Mouse (Mus musculus): Measurements from ENCODE around the gene Dock10.

Gene Dock10

DNA sequence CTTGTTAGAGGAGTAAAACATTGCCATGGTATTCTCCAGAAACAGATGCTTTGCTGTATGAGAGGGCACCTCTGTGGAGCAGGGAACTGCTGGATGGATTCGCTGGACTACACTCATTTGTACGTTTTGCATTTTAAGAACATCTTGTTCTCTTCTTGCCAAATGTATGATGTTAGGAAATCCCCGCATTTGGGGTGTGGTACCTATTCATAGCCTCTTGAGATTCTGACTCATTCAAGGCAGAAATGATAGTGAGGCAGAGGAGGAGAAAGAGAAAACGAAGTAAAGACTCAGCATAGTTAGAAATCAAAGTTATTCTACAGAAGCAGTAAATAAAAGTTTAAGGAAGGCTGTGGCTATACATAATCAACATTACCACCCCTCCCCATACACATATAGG, 262.0 kb downstream of the Dock10 start:
- in situ Hi-C loops (cut with MboI, MseI): loop anchor here (10.0 kb wide), 1 partner anchor 62 kb away; no protein-coding TSS in a partner anchor

DNA sequence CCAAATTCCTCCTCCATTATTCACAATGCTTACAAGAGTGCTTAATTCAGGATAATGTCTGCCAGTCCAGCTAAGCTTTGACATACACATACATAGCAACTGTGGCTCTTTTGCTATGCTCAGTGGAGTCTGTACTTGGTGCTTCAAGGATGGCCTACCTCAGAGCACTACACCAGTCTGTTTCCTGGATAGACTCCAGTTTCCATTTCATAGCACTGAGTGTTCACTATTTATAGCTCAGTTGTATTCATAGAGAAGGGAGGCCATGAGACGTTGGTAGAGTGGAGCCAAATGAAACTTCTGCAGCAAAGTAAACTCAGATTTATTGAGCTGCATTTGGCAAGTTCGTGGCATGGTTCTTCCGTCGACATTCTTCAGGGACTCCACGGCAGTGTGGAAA, 274.9 kb downstream of the Dock10 start:
- in situ Hi-C loops (cut with MboI, MseI): no loop called here

DNA sequence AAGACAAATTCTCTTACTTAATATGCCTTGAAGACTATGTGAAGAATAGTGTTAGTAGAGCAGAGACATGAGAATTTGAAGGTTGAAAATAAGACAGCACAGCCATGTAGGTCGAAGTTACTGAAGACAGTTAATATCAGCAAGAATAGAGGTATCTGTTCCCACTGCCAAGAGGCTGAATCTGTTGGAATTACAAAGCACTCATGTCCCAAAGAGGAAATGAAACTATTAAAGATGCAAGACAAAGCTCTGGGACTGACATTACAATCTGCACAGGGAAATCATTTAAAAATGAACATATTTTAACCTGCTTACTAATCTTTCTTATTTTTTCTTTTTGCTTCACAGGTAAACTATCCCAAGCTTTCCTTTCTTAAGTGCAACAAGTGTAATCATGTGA, 283.4 kb downstream of the Dock10 start:
- in situ Hi-C loops (cut with MboI, MseI): no loop called here

DNA sequence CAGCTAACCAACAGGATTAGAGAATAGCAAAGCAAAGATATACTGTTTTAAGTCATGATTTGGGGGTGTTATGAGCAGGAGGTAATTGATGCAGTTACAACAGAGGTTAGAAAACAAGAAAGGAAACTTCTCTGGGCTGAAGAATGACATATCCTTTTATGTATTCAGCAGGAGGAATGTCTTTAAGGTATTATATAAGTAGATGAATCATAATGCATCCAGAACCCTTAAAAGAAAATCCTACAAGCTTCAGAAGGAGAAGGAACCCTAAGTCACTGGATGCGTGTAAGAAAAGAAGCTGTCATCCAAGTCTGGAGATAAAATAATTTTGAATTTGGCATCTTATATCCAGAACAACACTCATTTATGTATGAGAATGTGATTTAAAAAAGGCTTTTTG, 285.9 kb downstream of the Dock10 start:
- in situ Hi-C loops (cut with MboI, MseI): no loop called here

DNA sequence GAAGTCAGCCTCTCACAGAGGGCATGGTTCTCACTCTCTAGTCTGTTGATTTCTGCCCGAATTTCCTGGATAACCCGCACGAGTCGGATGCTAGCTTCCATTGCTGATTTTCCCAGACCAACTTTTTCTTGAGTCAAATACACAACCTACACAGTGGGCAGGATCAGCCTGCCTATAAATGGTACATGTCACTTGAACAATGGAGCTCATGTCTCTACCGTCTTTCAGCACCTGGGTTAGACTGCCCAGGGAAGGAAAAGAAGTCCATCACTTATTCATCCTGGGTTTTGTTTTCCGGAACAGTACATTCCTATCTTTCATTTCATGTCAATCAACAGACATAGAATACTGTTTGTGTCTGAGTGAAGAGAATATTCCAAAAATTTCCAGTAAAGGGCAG, 297.0 kb downstream of the Dock10 start, which contains the start of gene Gm45261:
Gene Gm45261, minus strand, starts transcription at position 101 of the 400 bp plus-strand sequence.
- in situ Hi-C loops (cut with MboI, MseI): no loop called here

DNA sequence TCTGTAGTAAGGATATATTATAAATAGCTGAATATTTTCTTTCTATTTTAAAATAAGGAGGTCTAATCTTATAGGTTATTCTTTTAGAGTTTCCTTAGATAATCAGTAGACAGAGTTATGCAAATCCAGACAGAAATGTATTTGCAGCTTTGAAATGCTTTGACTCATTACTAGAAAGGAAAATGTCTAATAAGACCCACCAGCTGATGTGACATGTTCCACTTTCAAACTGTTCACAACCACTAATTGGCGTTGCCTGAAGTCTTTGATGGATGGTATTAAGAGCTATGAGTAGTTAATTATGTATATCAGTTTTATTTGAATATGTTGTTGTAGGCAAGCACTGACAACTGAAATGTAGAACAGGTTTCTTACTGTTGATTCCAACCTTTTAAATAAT, 298.4 kb downstream of the Dock10 start:
- in situ Hi-C loops (cut with MboI, MseI): no loop called here

DNA sequence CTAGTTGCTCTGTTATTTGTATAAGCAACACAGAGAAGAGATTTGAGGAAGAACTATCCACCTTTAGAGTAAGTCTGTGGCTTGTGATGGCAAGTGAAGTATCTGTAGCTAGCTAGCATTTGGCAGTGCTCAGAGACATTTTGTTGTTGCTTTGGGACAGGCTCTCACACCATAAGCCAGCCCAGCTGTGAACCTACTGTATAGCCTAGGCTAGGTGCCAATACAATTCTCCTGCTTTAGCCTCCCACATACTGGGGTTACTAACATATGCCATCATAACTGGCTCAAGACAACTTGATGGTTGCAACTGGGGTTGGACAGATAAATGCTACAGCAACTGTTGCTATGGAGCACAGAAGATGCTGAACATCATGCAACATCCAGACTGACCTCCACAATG, 298.9 kb downstream of the Dock10 start:
- in situ Hi-C loops (cut with MboI, MseI): no loop called here

DNA sequence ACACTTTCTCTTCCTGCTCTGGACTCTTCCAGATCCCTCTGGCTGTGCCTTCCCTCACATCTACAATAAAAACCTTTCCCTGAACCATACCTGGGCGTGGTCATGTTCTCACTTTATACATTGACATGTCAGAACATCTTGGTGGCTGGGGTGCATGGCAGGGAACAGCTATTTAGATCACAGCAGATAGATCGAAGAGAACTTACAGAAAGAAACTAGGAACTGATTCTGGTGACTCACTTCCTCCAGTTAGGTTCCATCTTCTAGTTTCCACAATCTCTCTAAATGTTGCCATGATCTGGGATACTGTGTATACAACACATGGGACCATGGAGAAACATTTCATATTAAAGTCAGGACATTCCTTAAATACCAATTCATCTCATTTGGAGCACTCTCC, 304.4 kb downstream of the Dock10 start:
- in situ Hi-C loops (cut with MboI, MseI): loop anchor here (5.0 kb wide), 1 partner anchor 42 kb away; no protein-coding TSS in a partner anchor

DNA sequence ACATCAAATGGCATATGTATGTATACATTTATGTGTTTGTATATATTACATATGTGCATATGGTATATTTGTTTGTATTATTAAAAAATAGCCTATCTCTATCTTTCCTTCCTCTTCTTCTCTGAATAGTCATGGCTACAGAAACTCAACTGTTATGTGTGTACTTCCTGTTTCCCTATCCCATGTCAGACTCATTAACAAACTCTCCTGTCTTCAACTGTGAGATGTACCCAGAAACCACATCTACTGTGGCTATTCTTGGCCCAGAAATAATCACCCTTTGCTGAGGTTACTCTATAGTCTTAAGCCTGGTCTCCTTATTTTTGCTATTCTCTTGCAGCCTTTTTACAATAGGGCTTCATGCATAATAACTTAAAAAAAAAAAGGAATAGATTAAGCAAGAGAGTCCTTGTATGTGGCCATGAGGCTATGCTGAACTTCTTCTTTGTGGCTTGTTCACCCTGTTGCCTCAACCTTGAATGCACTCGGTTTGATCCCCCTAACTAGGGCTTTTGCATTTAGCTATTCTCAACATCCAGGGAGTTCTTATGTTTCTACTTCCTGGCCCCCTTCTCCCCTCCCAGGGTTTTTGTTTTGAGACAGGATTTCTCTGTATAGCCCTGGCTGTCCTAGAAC, 306.3 kb downstream of the Dock10 start:
- in situ Hi-C loops (cut with MboI, MseI): loop anchor here (5.0 kb wide), 1 partner anchor 40 kb away; no protein-coding TSS in a partner anchor

Data from regulatory T cell (primary cell).